Mouse (Mus musculus) bone marrow macrophage, adult 2 months (primary cell): ENCODE results near the gene Aldh9a1. TPM values are rescaled to one million over a fixed set of nuclear protein-coding genes. Genes with fewer than 3 reads are reported as not detected.

Experiments
- H3K27ac ChIP-seq: 2 replicates; pipeline ENCODE4 v1.5.1; 2012; ENCODE audit warnings: low read depth, low read length; ENCODE audit not compliant: insufficient read depth
- H3K4me1 ChIP-seq: 2 replicates; pipeline ENCODE4 v1.6.1; 2012; ENCODE audit warnings: low read length; ENCODE audit not compliant: control insufficient read depth, insufficient read depth
- H3K4me3 ChIP-seq: 2 replicates; pipeline ENCODE4 v1.5.1; 2012; ENCODE audit warnings: mild to moderate bottlenecking, low read length, moderate library complexity; ENCODE audit not compliant: insufficient read depth
- CTCF ChIP-seq: IDR thresholded peaks from 2 replicates; pipeline ENCODE4 v1.5.1; 2012; ENCODE audit warnings: low read depth, mild to moderate bottlenecking, low read length, moderate library complexity
- POLR2A ChIP-seq: IDR thresholded peaks from 2 replicates; pipeline ENCODE4 v1.6.1; 2012; ENCODE audit warnings: mild to moderate bottlenecking, low read depth, low read length, borderline replicate concordance
- polyA plus RNA-seq: library from polyadenylated mRNA; stranded (reverse); fragments of >200 nt; gene quantifications from 2 replicates; pipeline ENCODE4 v1.2.4, GENCODE M21; 2012; ENCODE audit not compliant: missing spikeins, insufficient read depth, insufficient read length

The Aldh9a1 gene
- polyA plus RNA-seq, result 94.8 and 97.4 TPM in 2 replicates

DNA sequence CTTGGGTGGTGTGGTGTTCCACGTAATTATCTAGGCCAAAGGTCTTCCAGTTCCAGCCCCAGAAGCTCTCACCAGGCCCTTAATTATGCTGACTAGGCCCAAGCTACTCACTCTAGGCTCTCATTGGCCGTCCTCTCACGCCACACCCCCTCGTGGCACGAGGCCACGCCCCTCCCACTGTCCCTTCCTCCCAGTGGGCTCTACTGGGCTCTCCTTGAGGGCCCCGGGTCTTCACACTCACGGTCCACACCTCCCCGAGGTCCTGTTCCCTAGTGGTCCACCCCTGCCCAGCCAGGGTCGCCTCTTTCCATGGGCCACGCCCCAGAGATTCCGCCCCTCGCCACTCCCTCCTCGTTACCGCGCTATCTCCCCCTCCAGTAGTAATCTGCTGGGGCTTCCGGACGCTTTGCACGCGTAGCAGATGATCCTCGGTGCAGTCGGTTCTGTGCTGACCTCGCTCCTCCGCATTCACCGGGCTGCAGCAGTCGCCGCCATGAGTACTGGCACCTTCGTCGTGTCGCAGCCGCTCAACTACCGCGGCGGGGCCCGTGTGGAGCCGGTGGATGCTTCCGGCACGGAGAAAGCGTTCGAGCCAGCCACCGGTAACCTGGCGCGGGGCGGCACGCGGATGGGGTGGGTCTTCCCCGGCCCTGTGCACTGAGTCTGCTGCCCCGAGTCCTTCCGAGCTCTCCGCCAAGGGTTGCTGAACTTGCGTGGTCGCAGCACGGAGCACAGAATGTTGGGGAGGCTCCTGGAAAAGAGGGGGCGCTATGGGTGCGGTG lies at the start of gene Aldh9a1:
Gene Aldh9a1 (plus strand): TSS at position 177 of the 782 bp plus-strand sequence.
- H3K4me3 ChIP-seq, result peak within 1 kb of the TSS; percentile 95
- peak within 1 kb of the TSS; percentile 84 for H3K27ac ChIP-seq
- peaks cover 3% of the 10 kb centered on the region for H3K4me1 ChIP-seq
- TF ChIP-seq CTCF, result no peak

- Histone ChIP-seq H3K27ac (no peak overlapping the region), H3K4me3 (no peak overlapping the region), H3K4me1 (no peaks in the 10 kb centered on the region)
- TF ChIP-seq POLR2A (no peak), CTCF (no peak)
Observed at GRCm38 (mm10) chr1:167300122-167300521, 49.7 kb upstream of the Aldh9a1 start.

- no peak overlapping the region for H3K27ac ChIP-seq
- peaks cover 2% of the 10 kb centered on the region; the same call in 1 of the 2 replicates for H3K4me1 ChIP-seq
- H3K4me3 ChIP-seq, result no peak overlapping the region
- no peak for TF ChIP-seq CTCF
- no peak for TF ChIP-seq POLR2A
Observed at GRCm38 (mm10) chr1:167305501-167306137, 44.2 kb upstream of the Aldh9a1 start.

DNA sequence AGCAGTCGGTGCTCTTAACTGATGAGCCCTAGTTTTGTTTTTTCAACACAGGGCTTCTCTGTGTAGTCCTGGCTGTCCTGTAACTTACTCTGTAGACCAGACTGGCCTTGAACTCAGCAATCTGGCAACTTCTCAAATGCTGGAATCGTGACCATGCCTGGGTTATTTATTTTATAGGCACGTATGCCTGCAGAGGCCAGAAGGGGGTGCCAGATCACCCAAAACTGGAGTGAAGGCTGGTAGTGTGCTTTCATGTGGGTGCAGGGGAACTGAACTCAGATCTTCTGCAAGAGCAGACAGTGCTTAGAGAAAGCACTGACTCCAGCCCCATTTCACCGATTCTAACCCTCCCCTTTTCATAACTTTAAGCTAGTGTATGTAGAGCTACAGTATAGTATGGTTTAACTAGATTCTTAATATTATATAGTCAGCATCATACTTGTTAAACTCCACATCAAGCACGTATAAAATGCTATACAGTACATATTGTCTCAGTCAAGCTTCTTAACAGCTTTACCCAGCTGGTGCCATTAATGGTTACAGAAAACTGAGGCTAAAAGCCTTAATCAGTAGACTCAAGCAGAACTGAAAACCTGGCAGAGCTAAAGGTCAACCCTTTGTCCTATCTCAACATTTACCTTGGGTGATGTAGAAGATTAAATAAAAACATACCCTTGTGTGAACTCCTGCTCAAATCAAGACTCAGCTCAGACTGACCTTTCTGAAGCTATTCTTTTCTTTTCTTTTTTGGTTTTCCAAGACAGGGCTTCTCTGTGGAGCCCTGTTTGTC lies 43.1 kb upstream of the Aldh9a1 start:
- Histone ChIP-seq H3K4me1 (peaks cover 2% of the 10 kb centered on the region; the same call in 1 of the 2 replicates), H3K27ac (no peak overlapping the region), H3K4me3 (no peak overlapping the region)
- TF ChIP-seq CTCF (no peak), POLR2A (no peak)

- H3K4me3 ChIP-seq, result peak overlapping the region; percentile 95
- H3K4me1 ChIP-seq, result peaks cover 2% of the 10 kb centered on the region; the same call in 1 of the 2 replicates
- no peak for TF ChIP-seq POLR2A
- TF ChIP-seq CTCF, result no peak
- H3K27ac ChIP-seq, result peak overlapping the region; percentile 64
Observed at GRCm38 (mm10) chr1:167307674-167308073, 42.1 kb upstream of the Aldh9a1 start.

DNA sequence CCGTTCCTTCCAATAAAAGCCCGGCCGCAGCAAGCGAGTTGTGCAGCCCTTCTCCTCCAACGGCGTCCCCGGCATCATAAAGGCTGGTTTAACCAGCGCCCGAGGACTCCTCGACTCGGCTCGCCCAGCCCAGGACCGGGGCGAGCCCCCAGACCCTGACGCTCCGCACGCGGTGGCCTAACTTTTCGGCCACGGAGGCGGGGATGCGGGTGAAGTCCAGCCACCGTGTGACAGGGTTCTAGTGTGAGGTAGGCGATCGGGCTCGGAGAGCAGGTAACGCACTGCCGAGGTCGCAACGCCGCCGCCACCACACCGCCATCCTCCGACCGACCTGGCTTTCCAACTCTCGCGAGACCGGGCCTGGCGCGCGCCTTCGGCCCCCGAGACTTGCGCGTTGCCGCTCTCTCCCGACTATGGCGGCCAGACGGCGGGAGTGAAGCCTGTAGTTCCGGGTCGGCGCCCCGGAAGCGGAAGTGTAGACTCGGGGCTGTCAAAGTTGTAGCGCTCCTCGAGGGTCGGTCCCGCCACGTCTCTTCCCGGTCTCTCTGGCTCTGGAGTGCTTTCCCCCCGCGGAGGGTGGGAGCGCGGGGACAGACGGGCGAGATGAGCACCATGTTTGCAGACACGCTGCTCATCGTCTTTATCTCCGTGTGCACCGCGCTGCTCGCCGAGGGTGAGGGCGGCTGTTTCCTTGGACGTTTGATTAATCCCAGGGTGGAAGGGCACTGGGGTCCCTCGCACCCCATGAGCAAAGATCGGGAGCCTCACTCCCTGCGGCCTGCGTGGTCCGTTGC lies 41.3 kb upstream of the Aldh9a1 start, which contains the start of gene Tmco1:
Gene Tmco1 (plus strand): TSS at position 118 of the 794 bp plus-strand sequence.
- Histone ChIP-seq H3K27ac (peak within 1 kb of the TSS; percentile 65), H3K4me3 (peak within 1 kb of the TSS; percentile 95), H3K4me1 (peaks cover 2% of the 10 kb centered on the region; the same call in 1 of the 2 replicates)
- TF ChIP-seq CTCF, result no peak
- no peak for TF ChIP-seq POLR2A

DNA sequence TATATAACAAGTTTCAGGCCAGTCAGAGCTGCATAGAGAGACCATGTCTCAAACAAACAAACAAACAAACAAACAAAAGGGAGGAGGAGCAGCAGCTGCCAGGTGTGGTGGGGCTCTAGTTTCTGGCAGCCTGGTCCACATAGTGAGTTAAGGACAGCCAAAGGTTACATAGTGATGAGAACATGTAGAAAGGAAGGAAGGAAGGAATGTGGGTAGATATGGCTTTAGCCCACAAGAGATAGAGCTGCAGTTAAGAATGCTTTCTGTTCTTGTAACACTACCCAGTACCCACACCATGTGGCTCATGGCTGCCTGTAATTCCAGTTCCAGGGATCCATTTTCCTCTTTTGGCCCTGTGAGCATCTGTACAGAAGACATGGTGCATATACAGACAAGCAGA lies 37.4 kb upstream of the Aldh9a1 start:
- H3K27ac ChIP-seq, result no peak overlapping the region
- TF ChIP-seq POLR2A (no peak), CTCF (no peak)
- no peak overlapping the region for H3K4me3 ChIP-seq
- peaks cover 7% of the 10 kb centered on the region; the same call in 1 of the 2 replicates for H3K4me1 ChIP-seq

DNA sequence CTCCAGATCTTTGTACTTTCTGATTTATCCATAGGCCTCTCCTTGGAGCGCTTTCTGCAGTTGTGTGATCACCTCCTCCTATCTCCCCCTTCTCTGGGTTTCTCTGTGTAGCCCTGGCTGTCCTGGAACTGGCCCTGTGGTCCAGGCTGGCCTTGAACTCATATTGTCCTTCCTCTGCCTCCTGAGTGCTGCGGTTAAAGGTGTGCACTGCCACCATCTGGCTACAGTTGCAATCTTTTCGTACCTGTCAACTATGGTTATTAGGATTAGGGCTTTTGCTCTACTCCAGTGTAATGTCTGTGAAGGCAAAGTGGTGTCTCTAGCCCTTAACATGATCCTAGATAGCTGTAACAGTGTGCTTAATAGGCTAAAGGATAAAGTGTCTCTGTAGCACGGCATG lies 36.6 kb upstream of the Aldh9a1 start:
- no peak overlapping the region for H3K27ac ChIP-seq
- TF ChIP-seq CTCF, result no peak
- no peak for TF ChIP-seq POLR2A
- H3K4me3 ChIP-seq, result no peak overlapping the region

DNA sequence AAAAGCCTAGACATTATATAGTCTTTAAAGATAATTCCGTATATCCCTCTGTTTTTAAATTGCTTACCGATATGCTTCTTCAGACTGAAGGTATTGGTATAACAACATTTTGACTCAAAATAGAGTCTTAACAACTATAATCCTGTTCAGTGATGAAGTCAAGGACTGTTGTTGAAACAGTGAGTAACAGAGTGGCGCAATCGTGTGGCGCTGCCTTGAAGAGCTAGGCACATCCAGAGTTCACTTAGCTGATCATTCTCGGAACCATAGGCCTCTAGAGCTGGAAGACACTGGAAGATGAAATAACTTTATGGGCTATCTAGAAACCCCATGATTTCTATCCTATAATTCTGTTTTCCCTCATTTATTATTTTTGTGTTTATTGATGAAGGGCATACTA lies 28.1 kb upstream of the Aldh9a1 start:
- Histone ChIP-seq H3K4me3 (no peak overlapping the region), H3K4me1 (no peaks in the 10 kb centered on the region), H3K27ac (no peak overlapping the region)
- TF ChIP-seq CTCF (no peak), POLR2A (no peak)

More for the DNA sequence above, 36.6 kb upstream of the Aldh9a1 start:
- H3K4me1 ChIP-seq, result peaks cover 5% of the 10 kb centered on the region; the same call in 1 of the 2 replicates
